Mouse (Mus musculus) limb, embryonic 12.5 days (tissue): ENCODE data around the gene Trim32. TPM values are rescaled to one million over a fixed set of nuclear protein-coding genes. Genes with fewer than 3 reads are reported as not detected.

Experiments used
- ATAC-seq: fragments of 200-750 bp; cut with Nextera tagmentation; 2 replicates; pipeline ENCODE4 v1.8.0; 2017; ENCODE audit warnings: low read depth, moderate TSS enrichment; ENCODE audit not compliant: insufficient number of reproducible peaks, insufficient read depth, low FRiP score, low TSS enrichment
- H3K27ac ChIP-seq: fragments of 300-500 bp; sonication (generic); 2 replicates; pipeline ENCODE4 v1.5.1; 2016; ENCODE audit warnings: mild to moderate bottlenecking, moderate library complexity
- H3K27me3 ChIP-seq: fragments of 300-500 bp; sonication (generic); 2 replicates; pipeline ENCODE4 v1.6.1; 2016; ENCODE audit warnings: mild to moderate bottlenecking, moderate library complexity
- H3K36me3 ChIP-seq: fragments of 300-500 bp; sonication (generic); 2 replicates; pipeline ENCODE4 v1.6.1; 2016; ENCODE audit warnings: mild to moderate bottlenecking, moderate library complexity
- H3K4me1 ChIP-seq: fragments of 300-500 bp; sonication (generic); replicated peaks from 2 replicates; pipeline ENCODE4 v1.6.1; 2016
- H3K4me2 ChIP-seq: fragments of 300-500 bp; sonication (generic); 2 replicates; pipeline ENCODE4 v1.6.1; 2016; ENCODE audit warnings: mild to moderate bottlenecking, moderate library complexity
- H3K4me3 ChIP-seq: fragments of 300-500 bp; sonication (generic); replicated peaks from 2 replicates; pipeline ENCODE4 v1.5.1; 2016; ENCODE audit warnings: mild to moderate bottlenecking
- H3K9ac ChIP-seq: fragments of 300-500 bp; sonication (generic); replicated peaks from 2 replicates; pipeline ENCODE4 v1.6.1; 2016; ENCODE audit warnings: mild to moderate bottlenecking, moderate library complexity
- H3K9me3 ChIP-seq: fragments of 300-500 bp; sonication (generic); 2 replicates; pipeline ENCODE4 v1.6.1; 2016; ENCODE audit warnings: mild to moderate bottlenecking, moderate library complexity
- WGBS: fragments of 180-500 bp; shearing (Covaris S2); methylation state at CpG from one replicate; pipeline ENCODE4 v1.1.7; 2016; 5-methylcytosine and 5-hydroxymethylcytosine counted together
- polyA plus RNA-seq: library from polyadenylated mRNA; unstranded; fragments of >200 nt; fragmentation: Nextera tagmentation; extraction: Ambion mirVana; gene quantifications from 2 replicates; pipeline ENCODE4 v1.2.1, GENCODE M21; 2016

Trim32 gene
- polyA plus RNA-seq, 1 experiment from 2014 or later: 55.9 TPM

GRCm38 (mm10) chr4:65613135-65613534 lies 8.3 kb downstream of the Trim32 start:
- no peak overlapping the region for H3K27ac ChIP-seq
- H3K9me3 ChIP-seq: no peaks in the 10 kb centered on the region
- H3K4me2 ChIP-seq: no peak overlapping the region
- ATAC-seq: no peak
- no peak overlapping the region for H3K9ac ChIP-seq
- H3K4me3 ChIP-seq: no peak overlapping the region
- no peaks in the 10 kb centered on the region for H3K27me3 ChIP-seq
- H3K36me3 ChIP-seq: peaks cover 53% of the 10 kb centered on the region
- H3K4me1 ChIP-seq: peaks cover 22% of the 10 kb centered on the region
- 97% methylated on average over 14 of the region's 14 CpGs for WGBS

- no peak overlapping the region for H3K4me3 ChIP-seq
- 67% methylated on average over 3 of the region's 3 CpGs for WGBS
- no peak overlapping the region for H3K9ac ChIP-seq
- peaks cover 45% of the 10 kb centered on the region for H3K36me3 ChIP-seq
- no peak overlapping the region for H3K4me2 ChIP-seq
- ATAC-seq: no peak
- peaks cover 13% of the 10 kb centered on the region for H3K4me1 ChIP-seq
- 0 out of 2 replicates have a peak overlapping the region, but pooled peaks have one; percentile 53 for H3K27ac ChIP-seq
- H3K27me3 ChIP-seq: no peaks in the 10 kb centered on the region
- no peaks in the 10 kb centered on the region for H3K9me3 ChIP-seq
Measured at GRCm38 (mm10) chr4:65620125-65620524, 15.3 kb downstream of the Trim32 start.

GRCm38 (mm10) chr4:65638231-65638630 lies 33.4 kb downstream of the Trim32 start:
- H3K27me3 ChIP-seq: no peaks in the 10 kb centered on the region
- H3K27ac ChIP-seq: no peak overlapping the region
- H3K36me3 ChIP-seq: no peaks in the 10 kb centered on the region
- H3K9ac ChIP-seq: no peak overlapping the region
- no peak overlapping the region for H3K4me3 ChIP-seq
- no peak overlapping the region for H3K4me2 ChIP-seq
- H3K9me3 ChIP-seq: no peaks in the 10 kb centered on the region
- peaks cover 3% of the 10 kb centered on the region; the same call in 1 of the 2 replicates for H3K4me1 ChIP-seq
- no peak for ATAC-seq
- 63% methylated on average over 3 of the region's 3 CpGs for WGBS

- no peaks in the 10 kb centered on the region for H3K9me3 ChIP-seq
- H3K27ac ChIP-seq: no peak overlapping the region
- H3K36me3 ChIP-seq: no peaks in the 10 kb centered on the region
- H3K27me3 ChIP-seq: peaks cover 5% of the 10 kb centered on the region
- peaks cover 3% of the 10 kb centered on the region; the same call in 1 of the 2 replicates for H3K4me1 ChIP-seq
- 15% methylated on average over 5 of the region's 5 CpGs for WGBS
- no peak overlapping the region for H3K4me2 ChIP-seq
- no peak for ATAC-seq
- no peak overlapping the region for H3K4me3 ChIP-seq
- H3K9ac ChIP-seq: no peak overlapping the region
Measured at GRCm38 (mm10) chr4:65642611-65643010, 37.8 kb downstream of the Trim32 start.

GRCm38 (mm10) chr4:65654723-65655122 lies 49.9 kb downstream of the Trim32 start:
- H3K27me3 ChIP-seq: peaks cover 4% of the 10 kb centered on the region; the same call in 1 of the 2 replicates
- WGBS: 4% methylated on average over 2 of the region's 2 CpGs
- H3K36me3 ChIP-seq: no peaks in the 10 kb centered on the region
- no peak overlapping the region for H3K9ac ChIP-seq
- H3K9me3 ChIP-seq: no peaks in the 10 kb centered on the region
- ATAC-seq: 0 out of 2 replicates have a peak, but pooled peaks have one; percentile 76
- H3K4me3 ChIP-seq: no peak overlapping the region
- peaks cover 4% of the 10 kb centered on the region; the same call in 1 of the 2 replicates for H3K4me1 ChIP-seq
- H3K27ac ChIP-seq: no peak overlapping the region
- no peak overlapping the region for H3K4me2 ChIP-seq

GRCm38 (mm10) chr4:65663176-65663575 lies 58.4 kb downstream of the Trim32 start:
- H3K4me3 ChIP-seq: no peak overlapping the region
- WGBS: 63% methylated on average over 6 of the region's 6 CpGs

More at GRCm38 (mm10) chr4:65663176-65663575, 58.4 kb downstream of the Trim32 start:
- Histone ChIP-seq H3K9me3 (no peaks in the 10 kb centered on the region), H3K36me3 (no peaks in the 10 kb centered on the region), H3K9ac (no peak overlapping the region), H3K27ac (no peak overlapping the region), H3K27me3 (no peaks in the 10 kb centered on the region), H3K4me2 (no peak overlapping the region), H3K4me1 (peaks cover 12% of the 10 kb centered on the region)
- no peak for ATAC-seq
